Mouse (Mus musculus) ZHBTc4 (cell line): Measurements from ENCODE around the gene Eif2ak4.
A peak's percentile ranks its signal among the peaks of the same experiment; 100 is the strongest.

Source experiments
- DNase-seq: peaks from one replicate; pipeline ENCODE4 v3.0.0-alpha.2; 2011; ENCODE audit warnings: low read depth, low spot score

Gene Eif2ak4

DNA sequence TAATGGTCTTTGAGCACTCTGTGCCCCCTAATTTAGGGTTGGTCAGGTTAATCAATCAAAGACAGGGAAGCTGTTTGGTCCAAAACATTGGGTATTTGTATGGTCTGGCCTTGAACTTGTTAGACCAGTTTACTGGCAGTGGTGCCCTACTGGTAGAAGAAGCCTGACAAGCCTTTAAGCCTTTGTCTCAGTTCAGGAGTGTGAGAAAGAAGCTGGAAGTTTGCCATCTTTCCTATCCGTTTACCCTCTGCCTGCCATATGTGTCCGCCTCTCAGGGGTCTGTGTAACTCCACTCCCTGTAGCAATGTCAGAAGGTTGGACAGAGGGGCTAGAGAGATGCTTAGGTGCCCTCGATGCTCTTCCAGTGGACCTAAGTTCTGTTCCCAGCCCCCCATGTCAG, 76.0 kb downstream of the Eif2ak4 start:
- DNase-seq: no peak

GRCm38 (mm10) chr2:118465894-118466293, 77.5 kb downstream of the Eif2ak4 start:
- no peak for DNase-seq

DNA sequence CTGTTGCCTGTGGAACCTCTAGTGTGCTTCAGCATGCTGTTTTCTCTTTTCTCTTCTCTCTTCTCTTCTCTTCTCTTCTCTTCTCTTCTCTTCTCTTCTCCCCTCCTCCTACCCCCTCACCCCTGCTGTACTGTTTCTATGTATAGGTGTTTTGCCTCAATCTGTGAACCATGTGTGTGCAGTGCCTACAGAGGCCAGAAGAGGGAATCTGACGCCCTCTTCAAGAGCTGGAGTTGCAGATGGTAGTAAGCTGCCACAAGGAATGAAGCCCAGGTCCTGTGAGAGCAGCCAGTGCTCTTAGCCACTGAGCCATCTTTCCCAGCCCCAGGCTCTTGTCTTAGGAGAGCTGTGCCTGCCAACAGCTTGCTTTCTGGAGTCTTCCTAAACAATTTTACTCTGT, 78.2 kb downstream of the Eif2ak4 start:
- peak; percentile 58 for DNase-seq

DNA sequence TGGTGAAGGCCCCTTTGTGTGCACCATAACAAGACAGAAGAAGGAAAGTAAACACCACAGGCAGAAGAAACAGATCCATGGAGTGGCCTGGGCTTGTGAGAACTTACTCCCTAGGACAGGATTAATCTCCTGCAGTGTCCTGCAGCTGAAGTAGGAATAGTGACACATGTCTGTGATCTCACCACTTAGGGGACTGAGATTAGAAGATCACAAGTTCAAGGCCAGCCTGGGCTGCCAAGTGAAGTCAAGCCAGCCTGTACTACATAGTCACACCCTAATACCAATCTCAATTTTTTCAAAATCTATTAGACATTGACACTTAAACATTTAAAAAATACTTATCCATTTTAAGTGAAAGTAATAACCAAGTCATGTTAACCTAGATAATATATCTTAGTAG, 79.9 kb downstream of the Eif2ak4 start:
- no peak for DNase-seq

- DNase-seq: no peak
These were observed 90.6 kb downstream of the Eif2ak4 start for GRCm38 (mm10) chr2:118478833-118479549.

DNA sequence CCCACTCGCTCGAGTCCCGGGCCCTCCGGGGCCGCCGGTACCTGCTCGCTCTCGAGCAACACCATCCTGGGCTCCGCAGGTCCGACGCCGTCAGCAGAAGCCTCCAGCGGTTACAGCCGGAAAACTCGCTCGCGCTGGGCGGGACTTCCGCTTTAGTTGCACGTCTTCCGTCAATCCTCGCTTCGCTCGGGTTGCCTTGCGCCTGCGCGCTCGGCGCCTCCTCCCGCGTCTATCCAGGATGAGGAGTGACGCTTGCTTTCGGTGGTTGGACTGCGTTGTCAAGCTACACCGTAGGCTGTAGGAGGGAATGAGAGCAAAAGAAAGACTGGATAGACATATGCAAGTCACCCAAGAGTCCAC, 91.1 kb downstream of the Eif2ak4 start, which contains the start of gene Srp14:
Gene Srp14, minus strand, starts transcription at position 162 of the 360 bp plus-strand sequence.
- peak; percentile 98 for DNase-seq

- DNase-seq: no peak
These were observed 92.5 kb downstream of the Eif2ak4 start for GRCm38 (mm10) chr2:118480886-118481285.

DNA sequence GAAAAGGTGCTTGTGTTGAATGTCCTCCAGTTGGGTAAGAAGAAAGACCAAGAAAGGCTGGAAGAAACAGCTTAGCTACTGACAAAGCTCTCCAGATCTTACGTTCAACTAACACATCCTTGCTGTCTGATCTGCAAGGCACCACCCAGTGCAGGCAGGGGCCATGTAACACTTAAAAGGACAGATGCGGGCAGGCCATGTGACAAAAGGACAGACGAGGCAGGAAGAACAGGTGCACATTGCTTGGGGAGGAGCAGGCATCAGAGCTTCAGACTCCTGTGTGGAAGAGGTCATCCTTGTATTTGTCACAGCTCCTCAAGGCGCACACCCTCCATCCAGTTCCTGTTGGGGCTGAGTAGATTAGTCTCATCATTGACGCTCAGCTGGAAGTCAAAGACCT, 94.6 kb downstream of the Eif2ak4 start:
- DNase-seq: peak; percentile 39

- no peak for DNase-seq
These were observed 96.0 kb downstream of the Eif2ak4 start for GRCm38 (mm10) chr2:118484386-118484898.

GRCm38 (mm10) chr2:118485415-118485814, 97.0 kb downstream of the Eif2ak4 start:
- DNase-seq: peak; percentile 89

DNA sequence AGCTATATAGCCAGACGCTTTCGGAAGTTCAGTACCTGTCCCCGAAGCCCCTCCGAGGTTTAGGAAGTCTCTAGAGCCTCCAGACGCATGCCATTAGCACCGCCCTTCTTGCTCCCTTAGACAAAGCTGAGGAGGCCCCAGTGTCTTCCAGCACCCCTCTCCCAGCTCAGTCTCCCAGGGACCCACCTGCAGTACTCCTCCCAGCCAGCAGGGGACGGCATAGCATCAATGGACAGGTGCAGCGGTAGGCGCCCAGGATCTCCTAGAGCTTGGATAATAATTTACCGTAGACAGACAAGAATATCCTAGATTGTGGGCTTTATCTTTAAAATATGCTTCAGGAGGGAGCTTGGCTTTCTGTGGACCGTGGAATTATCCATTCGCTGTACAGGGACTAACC, 98.5 kb downstream of the Eif2ak4 start:
- peak; percentile 91 for DNase-seq

- DNase-seq: peak; percentile 70
These were observed 99.4 kb downstream of the Eif2ak4 start for GRCm38 (mm10) chr2:118487806-118488205.

GRCm38 (mm10) chr2:118490241-118491091, 102.0 kb downstream of the Eif2ak4 start:
- no peak for DNase-seq

- DNase-seq: no peak
These were observed 102.9 kb downstream of the Eif2ak4 start for GRCm38 (mm10) chr2:118491281-118491731.

DNA sequence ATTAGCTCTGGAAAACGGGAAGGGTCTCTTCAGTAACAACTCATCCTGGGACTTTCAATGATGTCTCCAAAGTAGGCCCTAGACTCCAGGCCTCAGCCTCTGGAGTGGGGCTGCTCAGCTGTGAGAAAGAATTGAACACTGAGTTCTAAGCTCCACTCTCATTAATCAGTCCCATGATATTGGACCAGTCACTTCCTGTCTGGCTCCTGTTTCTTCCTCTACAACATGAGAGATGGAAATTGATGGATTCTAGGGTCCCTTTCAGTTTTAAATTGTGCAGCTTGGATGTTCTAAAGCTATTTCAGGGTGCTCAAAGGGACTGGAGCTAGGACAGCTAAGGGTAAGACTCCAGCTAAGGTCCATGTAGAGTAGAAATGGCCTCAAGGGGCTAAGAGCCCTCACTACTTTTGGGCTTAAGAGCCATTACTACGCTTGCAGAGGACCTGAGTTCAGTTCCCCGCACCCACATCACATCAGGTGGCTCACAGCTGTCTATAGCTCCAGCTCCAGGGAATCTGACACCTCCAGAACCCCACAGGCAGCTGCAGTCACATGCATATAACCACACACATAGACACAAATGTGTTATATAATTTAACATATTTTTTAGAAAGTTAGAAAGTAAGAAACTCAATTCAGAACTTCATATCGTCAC, 103.5 kb downstream of the Eif2ak4 start:
- DNase-seq: no peak

DNA sequence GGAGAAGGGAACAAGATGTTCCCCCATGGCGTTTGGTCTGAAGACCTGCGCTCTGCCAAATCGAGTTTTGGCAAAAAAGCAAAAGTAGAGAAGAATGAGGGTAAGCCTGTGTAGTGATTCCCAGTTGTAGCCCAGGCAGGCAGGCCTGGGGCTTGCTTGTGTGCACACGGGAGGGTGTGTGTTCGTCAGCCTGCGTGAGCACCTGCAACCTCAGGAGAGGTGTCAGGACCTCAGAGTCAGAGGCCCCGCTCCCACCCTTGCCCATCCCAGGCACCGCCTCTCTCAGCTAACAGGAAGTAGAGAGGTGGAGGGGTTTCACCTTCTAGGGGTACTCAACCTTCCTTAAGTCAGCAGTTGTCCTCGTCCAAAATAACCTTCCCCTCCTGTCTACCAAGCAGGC, 106.6 kb downstream of the Eif2ak4 start:
- no peak for DNase-seq

GRCm38 (mm10) chr2:118497890-118498289, 109.5 kb downstream of the Eif2ak4 start:
- no peak for DNase-seq

DNA sequence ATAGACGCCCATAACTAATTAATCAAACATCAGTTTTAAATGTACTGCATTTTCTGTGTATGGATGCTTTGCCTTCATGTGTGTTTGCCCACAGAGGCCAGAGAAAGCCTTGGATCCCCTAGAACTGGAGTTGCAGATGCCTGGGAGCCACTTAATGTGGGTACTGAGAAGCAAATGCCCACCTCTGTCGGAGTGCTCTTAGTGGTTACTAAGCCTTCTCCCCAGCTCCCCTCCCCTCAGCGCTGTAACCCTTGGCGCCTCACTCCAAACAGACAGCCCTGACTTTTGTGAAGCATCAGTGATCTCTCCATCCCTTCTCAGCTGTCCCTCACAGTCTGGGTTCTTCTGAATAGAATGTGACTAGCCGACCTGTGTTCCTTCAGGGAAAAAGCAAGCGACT, 110.1 kb downstream of the Eif2ak4 start:
- no peak for DNase-seq

DNA sequence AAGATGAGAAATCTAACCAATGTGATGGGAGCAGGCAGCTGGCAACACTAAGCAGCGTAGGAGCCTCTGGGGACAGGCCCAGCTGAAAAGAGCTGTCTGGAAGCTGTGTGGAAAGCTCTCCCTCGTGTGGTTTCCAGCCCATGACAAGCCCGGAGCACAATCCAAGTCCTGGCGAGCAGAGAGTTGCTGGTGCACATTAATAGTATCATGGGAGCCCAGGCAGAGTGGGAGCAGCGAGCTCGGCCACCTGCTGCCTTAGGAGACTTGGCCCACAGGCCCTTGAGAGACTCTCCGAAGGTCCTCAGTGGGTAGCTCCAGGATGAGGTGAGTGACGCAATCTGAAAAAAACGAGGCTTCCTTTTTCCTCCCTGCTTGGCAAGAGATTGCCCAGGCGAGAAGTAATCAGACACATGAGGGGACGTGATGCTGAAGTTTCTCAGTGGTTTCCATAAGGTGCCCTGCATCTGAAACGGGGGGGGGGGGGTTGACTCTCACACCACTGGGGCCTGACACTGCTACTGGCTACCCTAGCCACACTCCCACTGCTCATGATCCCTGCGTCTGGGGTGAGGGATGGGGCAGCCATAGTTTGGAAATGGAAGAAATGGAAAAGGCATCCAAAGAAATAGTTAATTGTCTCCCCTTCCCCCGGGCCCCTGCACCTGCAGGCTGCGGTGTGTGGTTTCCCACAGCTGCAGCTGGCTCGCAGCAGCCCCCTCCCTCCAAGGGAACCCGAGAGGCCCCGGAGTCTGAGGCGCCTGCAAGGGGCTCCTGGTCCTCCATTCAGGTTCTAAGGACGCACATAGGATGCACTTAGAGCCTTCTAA, 110.9 kb downstream of the Eif2ak4 start:
- DNase-seq: no peak

DNA sequence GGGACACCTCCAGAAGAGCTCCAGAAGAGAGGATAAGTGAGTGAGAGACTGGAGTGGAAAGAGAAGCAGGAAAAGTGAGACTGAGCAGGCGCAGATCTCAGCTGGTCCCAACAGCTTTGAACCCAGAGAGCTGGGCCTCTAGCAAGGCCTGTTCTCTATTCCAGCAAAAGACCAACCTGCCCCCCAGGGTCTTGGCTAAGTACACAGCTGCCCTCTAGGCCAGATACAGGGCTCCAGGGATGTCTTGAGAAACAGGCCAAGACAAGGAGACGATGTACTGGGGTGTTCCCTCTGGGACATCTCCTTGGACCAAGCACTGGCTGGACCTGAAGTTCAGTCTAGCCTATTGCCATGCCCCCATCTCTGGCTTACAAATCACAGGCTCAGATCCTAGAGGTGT, 111.8 kb downstream of the Eif2ak4 start:
- DNase-seq: no peak

GRCm38 (mm10) chr2:118507126-118507525, 118.7 kb downstream of the Eif2ak4 start:
- no peak for DNase-seq
